Mouse (Mus musculus) liver, embryonic 12.5 days (tissue): ENCODE results near the gene Bysl. TPM values are rescaled to one million over a fixed set of nuclear protein-coding genes. Genes with fewer than 3 reads are reported as not detected.
"Not testable (repeated sequence)": the region's sequence is repeated elsewhere in the genome, so short reads cannot be mapped to it uniquely, and the experiment has no call there.

Experiments used
- ATAC-seq: fragments of 200-750 bp; cut with Nextera tagmentation; 2 replicates; pipeline ENCODE4 v1.8.0; 2017; ENCODE audit warnings: moderate number of reproducible peaks, mild to moderate bottlenecking, moderate library complexity
- H3K27ac ChIP-seq: fragments of 300-500 bp; sonication (generic); 2 replicates; pipeline ENCODE4 v1.5.1; 2016; ENCODE audit warnings: mild to moderate bottlenecking
- H3K27me3 ChIP-seq: fragments of 300-500 bp; sonication (generic); replicated peaks from 2 replicates; pipeline ENCODE4 v1.6.1; 2016; ENCODE audit warnings: mild to moderate bottlenecking, moderate library complexity
- H3K36me3 ChIP-seq: fragments of 300-500 bp; sonication (generic); 2 replicates; pipeline ENCODE4 v1.6.1; 2016; ENCODE audit warnings: mild to moderate bottlenecking, moderate library complexity
- H3K4me1 ChIP-seq: fragments of 300-500 bp; sonication (generic); 2 replicates; pipeline ENCODE4 v1.6.1; 2016
- H3K4me2 ChIP-seq: fragments of 300-500 bp; sonication (generic); 2 replicates; pipeline ENCODE4 v1.6.1; 2016; ENCODE audit warnings: mild to moderate bottlenecking, moderate library complexity
- H3K4me3 ChIP-seq: fragments of 300-500 bp; sonication (generic); 2 replicates; pipeline ENCODE4 v1.5.1; 2016; ENCODE audit warnings: mild to moderate bottlenecking, moderate library complexity
- H3K9ac ChIP-seq: fragments of 300-500 bp; sonication (generic); 2 replicates; pipeline ENCODE4 v1.6.1; 2016; ENCODE audit warnings: mild to moderate bottlenecking, moderate library complexity
- H3K9me3 ChIP-seq: fragments of 300-500 bp; sonication (generic); replicated peaks from 2 replicates; pipeline ENCODE4 v1.6.1; 2016; ENCODE audit warnings: mild to moderate bottlenecking, moderate library complexity
- WGBS: fragments of 180-500 bp; shearing (Covaris S2); methylation state at CpG from one replicate; pipeline ENCODE4 v1.1.7; 2016; ENCODE audit not compliant: insufficient replicate concordance; 5-methylcytosine and 5-hydroxymethylcytosine counted together
- polyA plus RNA-seq: library from polyadenylated mRNA; unstranded; fragments of >200 nt; fragmentation: Nextera tagmentation; extraction: Ambion mirVana; gene quantifications from 2 replicates; pipeline ENCODE4 v1.2.1, GENCODE M21; 2016

Gene Bysl
- polyA plus RNA-seq, 1 experiment from 2014 or later = 35.2 TPM

DNA sequence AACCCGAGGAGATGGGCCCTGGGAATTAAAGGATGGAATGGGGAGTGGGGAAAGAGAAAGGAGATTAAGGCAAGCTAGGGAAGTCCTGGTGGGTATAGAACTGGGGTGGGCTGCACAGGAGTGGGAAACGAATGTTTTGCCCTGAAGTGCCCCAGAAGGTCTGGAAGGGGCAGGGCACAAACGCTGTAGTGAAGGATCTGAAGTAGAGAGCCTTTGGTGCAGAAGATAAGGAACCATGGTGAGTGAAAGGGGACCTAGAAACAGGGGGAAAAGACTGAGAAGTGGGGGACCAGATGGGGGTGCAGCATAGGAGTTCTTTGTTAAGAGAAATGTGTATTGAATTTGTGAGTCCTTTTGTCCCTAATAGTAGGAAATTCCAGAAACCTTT, 19.4 kb upstream of the Bysl start, which contains the start of gene Usp49:
TSS of gene Usp49 (plus strand) at position 13 of the 388 bp plus-strand sequence.
- peak within 1 kb of the TSS; percentile 82 for H3K9ac ChIP-seq
- 0% methylated on average over 3 of the region's 3 CpGs for WGBS
- ATAC-seq = 0 out of 2 replicates have a peak, but pooled peaks have one; percentile 36

DNA sequence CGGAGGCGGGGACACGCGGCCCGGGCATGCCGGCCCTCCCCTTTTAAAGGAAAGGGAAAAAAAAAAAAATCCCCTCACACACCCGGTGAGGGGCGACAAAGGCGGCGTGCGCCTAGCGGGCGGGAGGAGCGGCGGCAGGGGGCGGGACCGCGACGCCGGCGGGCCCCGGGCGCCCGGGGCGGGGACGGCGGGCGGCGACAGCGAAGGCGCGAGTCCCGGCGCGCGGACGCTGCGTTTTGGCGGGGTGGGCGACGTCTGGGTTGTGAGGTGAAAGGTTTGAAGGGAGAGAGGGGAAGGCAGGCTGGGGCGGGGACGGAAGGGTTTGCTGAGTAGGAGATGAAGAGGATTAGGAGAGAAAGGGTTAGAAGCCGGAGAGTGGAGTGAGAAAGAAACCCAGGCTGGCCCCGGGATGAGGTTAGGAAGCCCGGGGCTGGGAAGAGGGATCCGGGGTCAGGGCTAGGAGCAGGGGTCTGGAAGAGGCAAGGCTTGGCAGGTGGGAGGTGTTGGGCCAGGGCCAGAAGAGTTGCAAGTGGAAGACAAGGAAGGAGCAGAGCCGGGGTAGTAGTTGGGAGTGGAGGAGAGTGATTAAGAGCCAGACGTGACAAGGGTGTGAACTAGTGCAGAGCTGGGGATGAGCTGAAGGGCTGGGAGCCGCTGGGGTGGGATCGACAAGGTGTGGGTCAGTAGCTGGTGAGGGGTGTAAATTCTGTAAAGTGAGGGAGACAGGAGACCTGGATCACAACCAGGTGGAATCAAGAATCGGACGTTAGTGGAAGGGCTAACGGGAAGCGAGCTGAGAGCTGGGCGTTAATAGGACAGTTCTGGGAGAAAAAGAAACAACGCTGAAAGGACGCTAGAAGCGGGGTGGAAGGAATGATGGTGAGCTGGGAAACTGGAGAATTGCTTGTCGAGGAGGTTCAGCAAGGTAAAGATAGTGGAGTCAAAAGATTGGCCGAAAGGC, 18.7 kb upstream of the Bysl start:
- Histone ChIP-seq H3K9ac (peak overlapping the region; percentile 82), H3K27ac (peak overlapping the region; percentile 93), H3K4me3 (peak overlapping the region; percentile 63), H3K4me2 (peak overlapping the region; percentile 99), H3K4me1 (peaks cover 67% of the 10 kb centered on the region), H3K36me3 (peaks cover 33% of the 10 kb centered on the region), H3K9me3 (no peaks in the 10 kb centered on the region), H3K27me3 (no peaks in the 10 kb centered on the region)
- peak; percentile 59 for ATAC-seq
- WGBS = under 1% methylated on average over 57 of the region's 61 CpGs

More for the DNA sequence above, 19.4 kb upstream of the Bysl start, which contains the start of gene Usp49:
- Histone ChIP-seq H3K4me1 (peaks cover 67% of the 10 kb centered on the region), H3K9me3 (no peaks in the 10 kb centered on the region), H3K4me3 (peak within 1 kb of the TSS; percentile 63), H3K27me3 (no peaks in the 10 kb centered on the region), H3K27ac (peak within 1 kb of the TSS; percentile 93), H3K4me2 (peak within 1 kb of the TSS; percentile 99), H3K36me3 (peaks cover 33% of the 10 kb centered on the region)

DNA sequence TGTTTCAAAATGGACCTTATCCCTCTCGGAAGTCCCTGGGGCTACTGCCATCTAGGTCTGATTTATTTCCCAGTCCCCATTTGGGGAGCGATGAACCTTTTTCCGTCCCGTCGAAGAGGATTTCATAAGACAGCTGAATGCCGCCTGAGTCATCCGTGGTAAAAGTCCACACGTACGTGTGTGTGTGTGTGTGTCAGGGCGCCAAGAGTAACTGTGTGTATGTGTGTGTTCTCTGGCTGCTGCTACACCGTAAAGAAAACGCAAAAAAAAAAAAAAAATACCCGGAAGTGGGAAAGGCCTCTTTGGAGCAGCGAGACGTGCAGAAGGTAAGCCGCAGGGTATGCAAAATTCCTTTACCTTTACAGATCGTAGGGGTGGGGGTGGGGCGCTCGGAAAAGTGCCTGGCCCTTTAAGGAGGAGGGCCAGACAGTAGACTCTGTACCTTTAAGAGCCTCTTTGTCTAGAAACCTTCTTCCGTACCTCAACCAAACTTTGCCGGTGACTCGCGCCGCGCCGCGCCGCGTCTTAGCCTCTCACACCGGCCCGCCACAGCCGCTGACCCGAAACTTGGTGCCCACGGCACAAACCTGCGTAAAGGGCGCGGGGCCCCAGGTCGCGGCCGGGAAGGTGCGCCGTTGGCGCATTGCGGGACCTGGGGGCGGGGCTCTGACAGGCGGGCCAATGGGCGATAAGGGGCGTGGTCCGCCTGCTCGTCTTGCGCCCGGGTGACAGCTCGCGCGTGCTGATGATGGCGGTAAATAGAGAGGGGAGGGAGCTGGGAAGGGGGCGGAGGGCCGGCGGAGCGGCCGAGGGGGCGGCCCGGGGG, 17.8 kb upstream of the Bysl start:
- WGBS = under 1% methylated on average over 62 of the region's 63 CpGs
- H3K27me3 ChIP-seq = no peaks in the 10 kb centered on the region

GRCm38 (mm10) chr17:47627791-47628190, 16.5 kb upstream of the Bysl start:
- H3K9ac ChIP-seq = peak overlapping the region; percentile 82
- H3K27me3 ChIP-seq = no peaks in the 10 kb centered on the region
- H3K4me2 ChIP-seq = peak overlapping the region; percentile 99
- peak overlapping the region; percentile 63 for H3K4me3 ChIP-seq
- 73% methylated on average over 2 of the region's 2 CpGs for WGBS
- H3K27ac ChIP-seq = peak overlapping the region; percentile 93
- no peak for ATAC-seq
- H3K9me3 ChIP-seq = no peaks in the 10 kb centered on the region
- H3K36me3 ChIP-seq = peaks cover 52% of the 10 kb centered on the region
- H3K4me1 ChIP-seq = peaks cover 56% of the 10 kb centered on the region

More for the DNA sequence above, 17.8 kb upstream of the Bysl start:
- peak overlapping the region; percentile 82 for H3K9ac ChIP-seq
- peak overlapping the region; percentile 99 for H3K4me2 ChIP-seq
- no peaks in the 10 kb centered on the region for H3K9me3 ChIP-seq
- peak overlapping the region; percentile 93 for H3K27ac ChIP-seq
- peaks cover 62% of the 10 kb centered on the region for H3K4me1 ChIP-seq
- H3K4me3 ChIP-seq = peak overlapping the region; percentile 63
- H3K36me3 ChIP-seq = peaks cover 39% of the 10 kb centered on the region
- peak; percentile 91 for ATAC-seq

DNA sequence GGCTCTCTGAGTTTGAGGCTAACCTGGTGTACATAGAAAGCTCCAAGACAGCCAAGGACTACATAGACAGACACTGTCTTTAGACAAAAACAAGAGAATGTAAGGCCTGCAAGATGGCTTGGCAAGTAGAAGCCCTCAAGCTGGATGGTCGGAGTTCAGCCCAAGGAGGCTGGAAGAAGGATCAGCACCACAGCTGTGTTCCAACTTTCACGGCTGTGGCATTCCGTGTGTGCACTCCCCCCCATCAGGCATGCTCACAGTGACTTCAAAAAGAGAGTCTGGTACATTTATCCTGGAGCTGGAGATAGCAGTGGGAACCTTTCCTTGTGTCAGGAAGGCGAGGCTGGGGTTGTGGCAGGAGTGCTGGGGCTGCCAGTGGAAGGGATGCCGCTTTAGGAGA, 14.7 kb upstream of the Bysl start:
- 86% methylated on average over 5 of the region's 5 CpGs for WGBS
- ATAC-seq = no peak
- H3K4me1 ChIP-seq = peaks cover 40% of the 10 kb centered on the region
- H3K4me3 ChIP-seq = no peak overlapping the region
- no peak overlapping the region for H3K4me2 ChIP-seq
- H3K27ac ChIP-seq = no peak overlapping the region
- H3K27me3 ChIP-seq = no peaks in the 10 kb centered on the region
- H3K9me3 ChIP-seq = no peaks in the 10 kb centered on the region
- peaks cover 70% of the 10 kb centered on the region for H3K36me3 ChIP-seq
- no peak overlapping the region for H3K9ac ChIP-seq

- no peak for ATAC-seq
- H3K36me3 ChIP-seq = peaks cover 79% of the 10 kb centered on the region
- 0 out of 2 replicates have a peak overlapping the region, but pooled peaks have one; percentile 21 for H3K27ac ChIP-seq
- peaks cover 31% of the 10 kb centered on the region for H3K4me1 ChIP-seq
- no peaks in the 10 kb centered on the region for H3K9me3 ChIP-seq
- WGBS = 95% methylated on average over 2 of the region's 2 CpGs
- H3K27me3 ChIP-seq = no peaks in the 10 kb centered on the region
- H3K9ac ChIP-seq = no peak overlapping the region
- H3K4me3 ChIP-seq = no peak overlapping the region
- no peak overlapping the region for H3K4me2 ChIP-seq
Measured at GRCm38 (mm10) chr17:47625088-47625487, 13.8 kb upstream of the Bysl start.

DNA sequence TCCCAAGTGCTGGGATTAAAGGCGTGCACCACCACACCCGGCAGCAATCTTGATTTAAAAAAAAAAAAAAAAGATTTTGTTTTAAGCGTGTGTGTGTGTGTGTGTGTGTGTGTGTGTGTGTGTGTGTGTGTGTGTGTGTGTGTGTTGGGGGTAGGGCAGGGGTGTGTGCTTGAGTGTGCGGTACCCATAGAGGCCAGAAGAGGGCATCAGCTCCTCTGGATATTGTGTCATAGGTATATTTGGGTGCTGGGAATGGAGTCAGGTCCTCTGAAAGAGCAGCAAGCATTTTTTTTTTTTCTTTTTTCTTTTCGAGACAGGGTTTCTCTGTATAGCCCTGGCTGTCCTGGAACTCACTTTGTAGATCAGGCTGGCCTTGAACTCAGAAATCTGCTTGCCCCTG, 13.3 kb upstream of the Bysl start:
- not testable (repeated sequence) for H3K27me3 ChIP-seq, H3K4me2 ChIP-seq, ATAC-seq, H3K4me3 ChIP-seq, H3K27ac ChIP-seq, H3K9ac ChIP-seq, H3K9me3 ChIP-seq
- peaks cover 28% of the 10 kb centered on the region for H3K4me1 ChIP-seq
- H3K36me3 ChIP-seq = peaks cover 84% of the 10 kb centered on the region
- WGBS = 81% methylated on average over 5 of the region's 5 CpGs

DNA sequence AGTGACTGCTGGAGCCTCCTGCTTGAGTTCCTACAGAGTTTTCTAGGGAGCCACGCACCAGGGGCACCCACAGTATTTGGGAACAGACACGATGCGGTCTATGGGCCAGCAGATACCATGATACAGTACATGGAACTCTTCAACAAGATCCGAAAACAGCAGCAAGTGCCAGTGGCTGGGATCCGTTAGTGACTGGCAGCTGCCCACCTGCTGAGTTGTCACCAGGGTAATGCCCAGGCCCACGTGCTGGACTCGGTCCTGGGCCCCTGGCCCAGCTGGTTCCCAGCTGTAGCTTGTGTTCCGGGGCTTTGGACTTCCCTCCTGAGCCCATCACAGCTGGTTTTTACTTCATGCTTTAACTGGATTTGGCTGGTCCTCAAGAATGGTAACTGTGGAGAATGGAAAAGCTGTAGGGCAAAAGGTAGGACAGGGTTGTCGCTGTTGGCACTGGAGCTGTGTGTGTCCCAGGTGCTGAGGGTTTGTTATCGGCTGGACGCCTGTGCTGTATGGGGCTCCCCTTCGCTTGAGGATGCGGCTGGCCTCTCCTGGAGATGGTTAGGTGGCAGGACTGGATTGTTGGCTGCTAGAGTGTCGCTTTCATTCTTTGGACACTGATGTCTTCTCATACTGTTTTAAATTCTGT, 11.7 kb upstream of the Bysl start:
- H3K9me3 ChIP-seq = no peaks in the 10 kb centered on the region
- WGBS = 94% methylated on average over 14 of the region's 14 CpGs
- H3K4me1 ChIP-seq = peaks cover 35% of the 10 kb centered on the region
- no peak overlapping the region for H3K27ac ChIP-seq
- no peak overlapping the region for H3K9ac ChIP-seq
- no peak for ATAC-seq
- H3K4me2 ChIP-seq = no peak overlapping the region
- peaks cover 97% of the 10 kb centered on the region for H3K36me3 ChIP-seq
- no peaks in the 10 kb centered on the region for H3K27me3 ChIP-seq
- H3K4me3 ChIP-seq = no peak overlapping the region

GRCm38 (mm10) chr17:47618556-47619311, 7.4 kb upstream of the Bysl start:
- Histone ChIP-seq H3K4me3 (no peak overlapping the region), H3K9me3 (no peaks in the 10 kb centered on the region), H3K36me3 (peaks cover 96% of the 10 kb centered on the region), H3K4me1 (peaks cover 56% of the 10 kb centered on the region), H3K9ac (peak overlapping the region; percentile 37), H3K27me3 (no peaks in the 10 kb centered on the region), H3K4me2 (peak overlapping the region; percentile 14; the same call in 1 of the 2 replicates), H3K27ac (peak overlapping the region; percentile 98)
- 85% methylated on average over 13 of the region's 13 CpGs for WGBS
- ATAC-seq = no peak

DNA sequence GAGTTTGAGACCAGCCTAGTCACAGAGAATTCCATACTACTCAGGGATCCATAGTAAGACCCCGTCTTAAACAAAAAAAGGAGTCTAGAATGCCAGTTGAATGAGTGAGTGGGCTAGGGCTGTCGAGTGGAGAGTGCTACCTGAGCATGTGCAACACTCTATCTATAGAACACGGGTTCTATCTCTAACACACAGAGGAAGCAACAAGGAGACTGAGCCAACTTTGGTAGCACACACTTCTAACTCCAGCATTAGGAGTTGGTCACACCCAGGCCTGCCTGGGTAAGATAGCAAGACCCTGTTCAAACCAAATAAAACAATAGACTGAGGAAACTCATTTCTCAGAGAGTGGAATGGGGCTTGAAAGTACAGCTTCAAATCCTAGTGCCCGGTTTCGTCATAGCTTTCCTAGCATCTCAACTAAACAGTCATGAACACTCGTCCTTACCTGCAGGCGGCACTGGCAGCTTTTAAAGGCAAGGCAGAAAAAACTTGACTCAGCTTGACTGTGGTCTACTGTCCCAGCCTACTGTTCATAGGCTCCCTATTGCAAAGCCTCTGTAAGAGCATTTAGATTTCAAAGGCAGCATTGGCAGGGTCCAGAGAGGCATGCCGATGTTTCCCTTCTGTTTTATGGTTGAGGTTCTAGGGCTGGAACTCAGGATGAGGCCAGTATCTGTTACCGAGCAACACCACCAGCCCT, 6.5 kb upstream of the Bysl start:
- no peaks in the 10 kb centered on the region for H3K9me3 ChIP-seq
- ATAC-seq = peak; percentile 99
- peaks cover 64% of the 10 kb centered on the region for H3K4me1 ChIP-seq
- WGBS = 42% methylated on average over 9 of the region's 9 CpGs
- H3K4me2 ChIP-seq = peak overlapping the region; percentile 58
- no peaks in the 10 kb centered on the region for H3K27me3 ChIP-seq
- peak overlapping the region; percentile 66 for H3K9ac ChIP-seq
- peak overlapping the region; percentile 98 for H3K27ac ChIP-seq
- peak overlapping the region; percentile 22 for H3K4me3 ChIP-seq
- peaks cover 96% of the 10 kb centered on the region for H3K36me3 ChIP-seq
